Mouse (Mus musculus) megakaryocyte, adult 5-6 weeks (primary cell): ENCODE results near the gene Gm37240. TPM values are rescaled to one million over a fixed set of nuclear protein-coding genes. Genes with fewer than 3 reads are reported as not detected.
A peak's percentile ranks its signal among the peaks of the same experiment; 100 is the strongest.

Source experiments
- ATAC-seq: 2 replicates; pipeline ENCODE4 v1.8.0; 2016; ENCODE audit warnings: mild to moderate bottlenecking, inconsistent platforms; ENCODE audit not compliant: poor library complexity, severe bottlenecking
- total RNA-seq, 2 experiments: library from RNA; stranded (forward) in 1 of 2; stranded (reverse) in 1 of 2; fragments of 153-499, 151-499 nt in 1 of 2; fragments of 221-1000, 200-1000 nt in 1 of 2; gene quantifications; 2 replicates each; pipeline versions ENCODE4 v1.2.3 to v1.2.4; 2015 to 2017

The Gm37240 gene
- total RNA-seq, 2 experiments from 2014 or later = 0.07 to 0.15 TPM

GRCm38 (mm10) chr3:84749222-84749621 is 1138.1 kb downstream of the Gm37240 start:
- peak; percentile 47 for ATAC-seq

GRCm38 (mm10) chr3:84748139-84748538 is 1139.2 kb downstream of the Gm37240 start:
- peak; percentile 35; the same call in 1 of the 2 replicates for ATAC-seq

GRCm38 (mm10) chr3:84745537-84746189 is 1141.7 kb downstream of the Gm37240 start:
- no peak for ATAC-seq

- no peak for ATAC-seq
These were observed 1142.6 kb downstream of the Gm37240 start for GRCm38 (mm10) chr3:84744707-84745106.

- ATAC-seq = no peak
These were observed 1147.2 kb downstream of the Gm37240 start for GRCm38 (mm10) chr3:84740050-84740596.

GRCm38 (mm10) chr3:84737137-84737536 is 1150.2 kb downstream of the Gm37240 start:
- no peak for ATAC-seq

GRCm38 (mm10) chr3:84735716-84736115 is 1151.6 kb downstream of the Gm37240 start:
- ATAC-seq = no peak

GRCm38 (mm10) chr3:84732516-84732915 is 1154.8 kb downstream of the Gm37240 start:
- no peak for ATAC-seq

- no peak; the same call in 1 of the 2 replicates for ATAC-seq
These were observed 1155.3 kb downstream of the Gm37240 start for GRCm38 (mm10) chr3:84732016-84732502.

- ATAC-seq = no peak
These were observed 1155.8 kb downstream of the Gm37240 start for GRCm38 (mm10) chr3:84731403-84732015.

GRCm38 (mm10) chr3:84731003-84731402 is 1156.3 kb downstream of the Gm37240 start:
- ATAC-seq = no peak

GRCm38 (mm10) chr3:84729806-84730205 is 1157.5 kb downstream of the Gm37240 start:
- ATAC-seq = no peak

- ATAC-seq = no peak
These were observed 1163.3 kb downstream of the Gm37240 start for GRCm38 (mm10) chr3:84723996-84724395.

GRCm38 (mm10) chr3:84722680-84723079 is 1164.6 kb downstream of the Gm37240 start:
- ATAC-seq = no peak

- ATAC-seq = peak; percentile 95
These were observed 1172.1 kb downstream of the Gm37240 start for GRCm38 (mm10) chr3:84715073-84715768.

GRCm38 (mm10) chr3:84712941-84713340 is 1174.4 kb downstream of the Gm37240 start:
- ATAC-seq = no peak

- ATAC-seq = no peak
These were observed 1176.6 kb downstream of the Gm37240 start for GRCm38 (mm10) chr3:84710723-84711122.

GRCm38 (mm10) chr3:84709967-84710366 is 1177.4 kb downstream of the Gm37240 start:
- no peak for ATAC-seq

GRCm38 (mm10) chr3:84709100-84709499 is 1178.2 kb downstream of the Gm37240 start:
- peak; percentile 45; the same call in 1 of the 2 replicates for ATAC-seq

- ATAC-seq = no peak
These were observed 1178.8 kb downstream of the Gm37240 start for GRCm38 (mm10) chr3:84708469-84708868.

- no peak for ATAC-seq
These were observed 1182.1 kb downstream of the Gm37240 start for GRCm38 (mm10) chr3:84705224-84705623.
